Mouse (Mus musculus) heart, postnatal 0 days (tissue): ENCODE data around the gene Mb. TPM values are rescaled to one million over a fixed set of nuclear protein-coding genes. Genes with fewer than 3 reads are reported as not detected.
A peak's percentile ranks its signal among the peaks of the same experiment; 100 is the strongest.

Experiments used
- ATAC-seq: fragments of 200-750 bp; cut with Nextera tagmentation; 2 replicates; pipeline ENCODE4 v1.8.0; 2017; ENCODE audit warnings: low read depth, moderate number of reproducible peaks, moderate library complexity; ENCODE audit not compliant: insufficient read depth
- DNase-seq: peaks from one replicate; pipeline ENCODE4 v3.0.0-alpha.2; 2016; ENCODE audit warnings: low spot score
- H3K27ac ChIP-seq: fragments of 300-500 bp; sonication (generic); 2 replicates; pipeline ENCODE4 v1.5.1; 2014; ENCODE audit warnings: low read depth, mild to moderate bottlenecking
- H3K27me3 ChIP-seq: fragments of 300-500 bp; sonication (generic); 2 replicates; pipeline ENCODE4 v1.6.1; 2014; ENCODE audit warnings: low read length, mixed read lengths; ENCODE audit not compliant: control insufficient read depth, insufficient read depth
- H3K36me3 ChIP-seq: fragments of 300-500 bp; sonication (generic); replicated peaks from 2 replicates; pipeline ENCODE4 v1.6.1; 2014; ENCODE audit warnings: low read length, mixed read lengths; ENCODE audit not compliant: control insufficient read depth, insufficient read depth
- H3K4me1 ChIP-seq: fragments of 300-500 bp; sonication (generic); 2 replicates; pipeline ENCODE4 v1.6.1; 2014; ENCODE audit warnings: antibody characterized with exemption; ENCODE audit not compliant: control insufficient read depth, insufficient read depth
- H3K4me2 ChIP-seq: fragments of 300-500 bp; sonication (generic); 2 replicates; pipeline ENCODE4 v1.6.1; 2014; ENCODE audit warnings: low read depth, mild to moderate bottlenecking, low read length, moderate library complexity
- H3K4me3 ChIP-seq: fragments of 300-500 bp; sonication (generic); 2 replicates; pipeline ENCODE4 v1.5.1; 2014; ENCODE audit warnings: low read depth, low read length
- H3K9ac ChIP-seq: fragments of 300-500 bp; sonication (generic); replicated peaks from 2 replicates; pipeline ENCODE4 v1.6.1; 2014; ENCODE audit warnings: low read depth, low read length, mixed read lengths
- H3K9me3 ChIP-seq: fragments of 300-500 bp; sonication (generic); replicated peaks from 2 replicates; pipeline ENCODE4 v1.6.1; 2016; ENCODE audit warnings: low read length; ENCODE audit not compliant: control insufficient read depth
- CTCF ChIP-seq: IDR thresholded peaks from 2 replicates; pipeline ENCODE4 v1.5.1; 2016; ENCODE audit warnings: antibody characterized with exemption, control low read depth, low read depth
- EP300 ChIP-seq: IDR thresholded peaks from 2 replicates; pipeline ENCODE4 v1.6.1; 2016; ENCODE audit warnings: antibody characterized with exemption, low read depth
- WGBS: fragments of 180-500 bp; shearing (Covaris S2); extraction: QIAGEN DNeasy Blood & Tissue Kit; methylation state at CpG from one replicate; pipeline ENCODE4 v1.1.7; 2014; 5-methylcytosine and 5-hydroxymethylcytosine counted together
- polyA plus RNA-seq: library from polyadenylated mRNA; unstranded; fragments of >200 nt; fragmentation: Nextera tagmentation; extraction: Ambion mirVana; gene quantifications from 2 replicates; pipeline ENCODE4 v1.2.1, GENCODE M21; 2015
- total RNA-seq: library from RNA; depleted of rRNA; stranded (reverse); fragments of >200 nt; gene quantifications from 2 replicates; pipeline ENCODE4 v1.2.3, GENCODE M21; 2014; ENCODE audit warnings: low replicate concordance

Mb gene
- total and polyA plus RNA-seq, 2 experiments from 2014 or later, result 4,151 to 5,889 TPM

DNA sequence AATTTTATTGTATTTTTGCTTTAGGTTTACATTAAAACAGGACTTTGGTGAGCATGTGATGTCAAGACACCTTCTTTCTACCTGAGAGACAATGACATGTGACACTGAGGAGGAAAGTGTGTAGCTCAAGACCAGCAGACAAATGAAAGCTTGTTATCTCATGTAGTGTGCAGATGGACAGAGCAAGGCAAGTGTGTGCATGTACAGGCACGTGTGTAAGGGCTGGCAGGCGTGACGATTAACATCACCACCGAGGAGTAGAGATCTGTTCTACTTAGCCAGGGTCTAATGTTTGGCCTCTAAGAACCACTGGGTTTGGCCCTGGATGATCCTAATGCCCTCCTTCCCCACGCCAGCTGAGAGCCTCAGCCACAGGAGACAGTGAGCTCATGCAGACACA, 40.1 kb upstream of the Mb start:
- H3K27ac ChIP-seq, result no peak overlapping the region
- DNase-seq (no peak), ATAC-seq (no peak)
- no peak overlapping the region for H3K4me2 ChIP-seq
- H3K4me3 ChIP-seq, result no peak overlapping the region
- H3K36me3 ChIP-seq, result peaks cover 63% of the 10 kb centered on the region
- no peaks in the 10 kb centered on the region for H3K27me3 ChIP-seq
- peaks cover 12% of the 10 kb centered on the region for H3K4me1 ChIP-seq
- no peak overlapping the region for H3K9ac ChIP-seq
- TF ChIP-seq EP300 (no peak), CTCF (no peak)
- no peaks in the 10 kb centered on the region for H3K9me3 ChIP-seq
- WGBS, result 59% methylated on average over 5 of the region's 5 CpGs

DNA sequence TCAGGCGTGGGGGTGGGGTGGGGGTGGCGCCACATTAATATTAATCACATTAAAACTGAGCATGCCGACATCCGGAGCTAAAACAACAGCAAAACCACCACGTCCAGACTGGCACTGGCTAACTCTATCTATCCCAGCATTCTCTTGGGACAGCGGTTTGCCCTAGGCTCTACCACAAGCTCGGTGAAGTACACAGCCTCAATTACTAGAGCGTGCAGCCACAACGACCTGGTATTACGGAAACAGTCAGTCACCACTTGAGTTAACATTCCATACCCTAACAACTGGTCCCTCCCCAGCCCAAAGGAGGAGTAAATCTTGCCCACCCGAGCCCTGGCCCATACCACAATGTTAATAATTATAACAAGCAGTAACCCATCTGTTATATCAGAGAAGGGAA, 38.8 kb upstream of the Mb start:
- no peak overlapping the region for H3K27ac ChIP-seq
- DNase-seq (no peak), ATAC-seq (no peak)
- peaks cover 16% of the 10 kb centered on the region for H3K4me1 ChIP-seq
- no peak overlapping the region for H3K4me3 ChIP-seq
- no peak for TF ChIP-seq EP300
- TF ChIP-seq CTCF, result no peak
- H3K9me3 ChIP-seq, result no peaks in the 10 kb centered on the region
- H3K27me3 ChIP-seq, result no peaks in the 10 kb centered on the region
- peaks cover 66% of the 10 kb centered on the region for H3K36me3 ChIP-seq
- no peak overlapping the region for H3K9ac ChIP-seq
- 61% methylated on average over 11 of the region's 11 CpGs for WGBS
- H3K4me2 ChIP-seq, result no peak overlapping the region

GRCm38 (mm10) chr15:77086488-77086887, 36.0 kb upstream of the Mb start:
- no peak for TF ChIP-seq EP300
- TF ChIP-seq CTCF, result no peak

GRCm38 (mm10) chr15:77085818-77086217, 35.3 kb upstream of the Mb start:
- no peak overlapping the region for H3K9ac ChIP-seq
- peak; percentile 83 for DNase-seq
- 30% methylated on average over 7 of the region's 7 CpGs for WGBS
- peaks cover 22% of the 10 kb centered on the region for H3K4me1 ChIP-seq
- H3K27me3 ChIP-seq, result no peaks in the 10 kb centered on the region
- ATAC-seq, result peak; percentile 91
- H3K9me3 ChIP-seq, result no peaks in the 10 kb centered on the region
- no peak for TF ChIP-seq CTCF
- TF ChIP-seq EP300, result no peak
- H3K4me2 ChIP-seq, result no peak overlapping the region
- H3K27ac ChIP-seq, result peak overlapping the region; percentile 81
- no peak overlapping the region for H3K4me3 ChIP-seq
- peaks cover 68% of the 10 kb centered on the region for H3K36me3 ChIP-seq

More at GRCm38 (mm10) chr15:77086488-77086887, 36.0 kb upstream of the Mb start:
- no peak overlapping the region for H3K4me3 ChIP-seq
- DNase-seq (no peak), ATAC-seq (no peak)
- H3K9ac ChIP-seq, result no peak overlapping the region
- WGBS, result 76% methylated on average over 1 of the region's 1 CpGs
- peaks cover 16% of the 10 kb centered on the region for H3K4me1 ChIP-seq
- no peaks in the 10 kb centered on the region for H3K9me3 ChIP-seq
- peak overlapping the region; percentile 81 for H3K27ac ChIP-seq
- no peak overlapping the region for H3K4me2 ChIP-seq
- no peaks in the 10 kb centered on the region for H3K27me3 ChIP-seq
- peaks cover 70% of the 10 kb centered on the region for H3K36me3 ChIP-seq

DNA sequence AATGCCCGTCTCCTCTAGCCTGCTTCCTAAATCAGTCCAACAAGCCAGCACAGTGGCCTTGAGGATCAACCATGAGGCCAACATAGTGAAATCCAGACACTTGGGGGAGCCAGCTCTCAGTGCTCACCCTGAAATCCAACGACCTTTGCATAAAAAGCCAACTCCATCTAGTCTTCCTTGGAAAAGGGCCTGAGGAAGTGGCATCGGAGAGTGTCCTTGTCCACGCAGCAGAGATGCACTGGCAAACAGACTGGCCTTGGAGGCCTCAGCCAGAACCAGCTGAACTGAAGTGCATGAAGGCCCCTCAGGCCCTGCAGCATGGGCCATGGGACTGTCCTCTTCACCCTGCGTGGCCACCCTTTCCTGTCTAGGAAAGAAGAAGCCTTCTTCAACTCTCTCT, 31.0 kb upstream of the Mb start:
- no peak for DNase-seq
- H3K36me3 ChIP-seq, result peaks cover 78% of the 10 kb centered on the region
- no peak overlapping the region for H3K9ac ChIP-seq
- H3K4me1 ChIP-seq, result peaks cover 20% of the 10 kb centered on the region
- H3K27ac ChIP-seq, result peak overlapping the region; percentile 18
- H3K4me3 ChIP-seq, result no peak overlapping the region
- ATAC-seq, result no peak
- H3K4me2 ChIP-seq, result no peak overlapping the region
- no peaks in the 10 kb centered on the region for H3K9me3 ChIP-seq
- no peaks in the 10 kb centered on the region for H3K27me3 ChIP-seq
- 78% methylated on average over 5 of the region's 5 CpGs for WGBS
- TF ChIP-seq EP300, result no peak
- no peak for TF ChIP-seq CTCF

- 66% methylated on average over 14 of the region's 14 CpGs for WGBS
- Histone ChIP-seq H3K9me3 (no peaks in the 10 kb centered on the region), H3K4me1 (peaks cover 15% of the 10 kb centered on the region), H3K9ac (no peak overlapping the region), H3K4me2 (no peak overlapping the region), H3K27me3 (no peaks in the 10 kb centered on the region), H3K27ac (peak overlapping the region; percentile 18), H3K4me3 (no peak overlapping the region), H3K36me3 (peaks cover 76% of the 10 kb centered on the region)
- no peak for TF ChIP-seq EP300
- TF ChIP-seq CTCF, result no peak
- ATAC-seq (peak; percentile 71), DNase-seq (no peak)
Measured at GRCm38 (mm10) chr15:77080684-77081254, 30.3 kb upstream of the Mb start.
